Mouse (Mus musculus) activated CD4-positive, CD25-positive, alpha-beta regulatory T cell, adult 4 months (primary cell): ENCODE measurements around the gene Kcnk10. TPM values are rescaled to one million over a fixed set of nuclear protein-coding genes. Genes with fewer than 3 reads are reported as not detected.

Experiments
- ATAC-seq: one replicate; pipeline ENCODE4 v1.8.0; 2017
- polyA plus RNA-seq, 2 experiments: library from polyadenylated mRNA; unstranded; fragments of 100-300 nt; shearing (Covaris generic); gene quantifications; one replicate each; pipeline ENCODE4 v1.2.1; 2017

Kcnk10 gene
- polyA plus RNA-seq, 2 experiments from 2014 or later: 0.25 TPM; not detected in 1

DNA sequence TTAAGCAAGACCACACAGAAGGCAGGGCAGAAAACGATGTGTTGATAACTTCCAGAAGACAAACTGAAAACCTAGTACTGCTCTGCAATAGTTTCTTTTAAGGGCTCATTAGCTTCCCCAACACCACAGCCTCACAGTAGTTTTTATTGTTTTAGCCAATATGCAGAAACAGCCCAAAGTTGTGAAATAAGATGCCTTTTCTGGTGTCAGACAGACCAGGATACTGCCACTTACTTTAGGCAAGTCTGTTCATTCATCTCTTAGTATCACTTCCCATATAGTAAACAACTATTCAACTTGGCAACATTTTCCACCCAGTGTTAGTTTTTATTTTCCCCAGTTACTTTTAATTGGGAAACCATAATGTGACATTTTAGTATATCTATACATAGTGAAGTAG lies 171.5 kb downstream of the Kcnk10 start:
- ATAC-seq: no peak

- ATAC-seq: no peak
Measured at GRCm38 (mm10) chr12:98406076-98406475, 172.0 kb downstream of the Kcnk10 start.

DNA sequence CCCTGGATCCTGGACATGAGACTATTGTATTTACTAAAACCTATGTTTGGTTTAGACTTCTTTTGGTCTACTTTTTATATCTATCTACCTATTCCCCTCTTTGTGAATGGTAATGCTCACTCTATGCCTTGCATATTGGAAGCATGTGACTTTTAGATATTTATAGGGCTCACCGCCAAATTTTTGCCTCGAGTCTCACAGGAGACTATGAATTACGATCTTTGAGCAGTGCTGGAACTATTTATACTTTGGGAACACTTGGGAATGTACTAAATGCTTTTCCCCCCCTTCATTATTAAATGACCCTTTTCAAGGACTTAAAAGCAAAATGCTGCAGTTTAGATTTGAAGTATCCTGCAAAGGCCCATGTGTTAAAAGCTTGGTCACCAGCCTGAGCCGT lies 181.5 kb downstream of the Kcnk10 start:
- no peak for ATAC-seq

DNA sequence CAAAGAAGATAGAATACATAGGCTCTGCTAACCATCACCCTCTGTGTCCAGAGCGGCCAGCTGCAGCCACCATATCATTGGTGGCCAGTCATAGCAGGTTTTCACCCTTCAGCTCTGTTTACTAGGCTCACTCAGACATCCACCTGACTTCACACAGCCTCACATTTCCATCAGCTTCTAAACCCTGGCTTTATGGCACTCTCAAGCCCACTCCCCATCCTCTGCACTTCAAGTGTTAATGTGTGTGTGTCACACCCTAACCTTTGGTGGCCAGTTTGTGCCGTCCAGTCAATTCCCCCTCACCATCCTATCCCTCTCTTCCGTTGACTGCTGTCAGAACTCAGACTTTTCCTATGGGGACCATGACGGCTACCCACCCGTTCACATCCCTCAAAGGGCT lies 184.0 kb downstream of the Kcnk10 start:
- ATAC-seq: no peak

DNA sequence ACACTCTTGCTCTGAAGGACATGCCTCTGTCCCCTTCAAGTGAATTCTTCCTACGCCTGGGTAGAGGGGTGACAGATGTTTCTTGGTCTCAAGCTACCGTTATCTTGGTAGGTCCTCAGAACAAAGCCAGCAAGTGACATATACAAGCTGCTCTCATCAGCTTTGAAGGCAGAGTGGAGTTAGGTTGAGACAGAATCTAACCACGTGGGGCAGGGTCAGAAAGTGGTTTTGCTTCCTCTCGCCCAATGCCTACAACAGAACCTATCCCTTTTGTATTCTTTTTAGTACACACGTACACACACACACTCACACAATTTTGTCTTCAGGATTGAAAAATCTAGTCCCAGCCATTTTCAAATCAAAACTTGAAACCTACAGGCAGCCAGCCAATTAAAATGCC lies 186.8 kb downstream of the Kcnk10 start:
- ATAC-seq: no peak

DNA sequence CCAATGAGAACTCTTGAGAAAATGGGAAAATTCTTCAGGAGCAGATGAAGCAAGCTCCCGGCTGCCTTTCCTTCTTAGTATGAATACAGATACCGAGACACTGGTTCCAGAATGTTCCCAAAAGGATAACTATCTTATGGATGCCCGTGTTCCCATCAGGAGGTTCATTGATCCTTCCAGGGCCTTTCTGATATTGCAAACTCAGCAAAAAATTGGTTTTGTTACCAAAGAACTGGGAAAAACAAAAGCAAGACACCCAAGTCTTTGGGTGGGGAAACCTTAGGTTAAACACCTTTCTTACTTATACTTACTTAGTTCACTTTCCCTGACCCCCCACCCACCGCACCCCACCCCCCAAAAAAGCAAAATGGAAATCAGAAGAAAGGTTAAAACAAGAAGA lies 188.5 kb downstream of the Kcnk10 start:
- no peak for ATAC-seq

Other genes starting within 250 kb of the Kcnk10 start
- gene Spata7, start 49.8 kb upstream of the Kcnk10 start, polyA plus RNA-seq: 1 to 10 TPM in 1 of 2 experiments, under 1 TPM in 1; 0.42 to 2.1 TPM
- 1 to 10 TPM; 2.2 to 3.7 TPM for gene Ptpn21, start 159.1 kb upstream of the Kcnk10 start, polyA plus RNA-seq
- 10 to 100 TPM; 33.4 to 38.6 TPM for gene Zc3h14, start 168.7 kb upstream of the Kcnk10 start, polyA plus RNA-seq